Mouse (Mus musculus) limb, embryonic 13.5 days (tissue): ENCODE measurements at regions not wholly inside any gene's neighbourhood (a gene's known extent, or its start where the extent isn't known, plus 50 kb on each side); places are given as distances from the start of the nearest gene placed in this dataset.

Experiments
- ATAC-seq: fragments of 200-750 bp; cut with Nextera tagmentation; 2 replicates; pipeline ENCODE4 v1.8.0; 2017; ENCODE audit warnings: low read depth, moderate number of reproducible peaks, moderate TSS enrichment; ENCODE audit not compliant: low FRiP score
- H3K27ac ChIP-seq: fragments of 300-500 bp; sonication (generic); 2 replicates; pipeline ENCODE4 v1.5.1; 2015; ENCODE audit warnings: inconsistent platforms, mild to moderate bottlenecking, moderate library complexity
- H3K27me3 ChIP-seq: fragments of 300-500 bp; sonication (generic); 2 replicates; pipeline ENCODE4 v1.6.1; 2015; ENCODE audit warnings: mild to moderate bottlenecking, inconsistent platforms
- H3K36me3 ChIP-seq: fragments of 300-500 bp; sonication (generic); 2 replicates; pipeline ENCODE4 v1.6.1; 2015; ENCODE audit warnings: inconsistent platforms, mild to moderate bottlenecking, moderate library complexity
- H3K4me1 ChIP-seq: fragments of 300-500 bp; sonication (generic); 2 replicates; pipeline ENCODE4 v1.6.1; 2015; ENCODE audit warnings: inconsistent platforms
- H3K4me2 ChIP-seq: fragments of 300-500 bp; sonication (generic); replicated peaks from 2 replicates; pipeline ENCODE4 v1.6.1; 2015; ENCODE audit warnings: inconsistent platforms, mild to moderate bottlenecking, moderate library complexity
- H3K4me3 ChIP-seq: fragments of 300-500 bp; sonication (generic); 2 replicates; pipeline ENCODE4 v1.5.1; 2015; ENCODE audit warnings: moderate library complexity, mild to moderate bottlenecking, inconsistent platforms
- H3K9ac ChIP-seq: fragments of 300-500 bp; sonication (generic); 2 replicates; pipeline ENCODE4 v1.6.1; 2015; ENCODE audit warnings: mild to moderate bottlenecking, inconsistent platforms
- H3K9me3 ChIP-seq: fragments of 300-500 bp; sonication (generic); 2 replicates; pipeline ENCODE4 v1.6.1; 2016; ENCODE audit warnings: inconsistent platforms
- WGBS: fragments of 180-500 bp; shearing (Covaris S2); methylation state at CpG from one replicate; pipeline ENCODE4 v1.1.7; 2015; 5-methylcytosine and 5-hydroxymethylcytosine counted together

DNA sequence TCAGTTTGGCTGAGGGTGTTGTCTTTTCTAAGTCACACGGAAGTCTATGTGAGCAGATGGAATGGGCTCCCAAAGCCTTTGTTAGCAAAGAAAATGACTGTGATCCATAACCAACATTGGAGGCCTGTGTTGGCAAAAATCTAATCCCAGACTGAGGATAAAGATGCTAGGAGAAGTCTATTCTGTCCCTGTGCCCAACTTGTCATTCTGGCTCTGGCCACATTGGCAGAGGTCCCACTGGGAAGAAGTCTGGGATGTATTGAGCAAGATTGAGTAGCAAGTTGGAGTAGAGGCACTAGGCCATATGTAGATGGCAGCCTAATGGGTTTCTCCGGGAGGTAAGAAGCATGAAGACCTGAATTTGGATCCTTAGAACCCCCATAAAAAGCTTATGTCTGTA is 54.1 kb downstream of the Nog start:
- H3K9me3 ChIP-seq: no peaks in the 10 kb centered on the region
- no peak overlapping the region for H3K27ac ChIP-seq
- no peak overlapping the region for H3K4me2 ChIP-seq
- peaks cover 8% of the 10 kb centered on the region for H3K4me1 ChIP-seq
- WGBS: 94% methylated on average over 2 of the region's 2 CpGs
- no peaks in the 10 kb centered on the region for H3K27me3 ChIP-seq
- no peak for ATAC-seq
- H3K9ac ChIP-seq: no peak overlapping the region
- H3K36me3 ChIP-seq: no peaks in the 10 kb centered on the region
- H3K4me3 ChIP-seq: no peak overlapping the region

DNA sequence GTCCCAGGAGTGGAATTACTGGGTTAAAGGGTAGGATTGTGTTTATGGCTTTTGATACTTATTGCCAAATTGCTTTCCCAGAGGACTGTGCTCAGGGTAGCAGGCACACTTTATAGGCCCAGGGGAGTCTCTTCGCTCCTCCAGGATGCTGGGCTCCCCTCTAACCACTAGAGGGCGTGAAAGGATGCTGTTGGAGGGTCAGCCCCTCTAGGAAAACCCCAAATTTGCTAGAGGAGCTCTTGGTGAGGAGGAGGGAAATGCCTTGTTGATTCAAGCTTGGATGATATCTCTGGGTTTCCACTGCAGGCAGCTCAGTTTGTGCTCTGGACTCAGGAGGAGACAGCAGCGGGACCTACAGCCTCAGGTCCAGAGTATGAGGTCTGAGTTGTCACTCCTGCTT is 58.8 kb downstream of the Nog start:
- H3K36me3 ChIP-seq: no peaks in the 10 kb centered on the region
- H3K9ac ChIP-seq: peak overlapping the region; percentile 35; the same call in 1 of the 2 replicates
- no peak overlapping the region for H3K4me2 ChIP-seq
- no peak overlapping the region for H3K4me3 ChIP-seq
- peaks cover 8% of the 10 kb centered on the region for H3K4me1 ChIP-seq
- peaks cover 13% of the 10 kb centered on the region for H3K27me3 ChIP-seq
- no peak overlapping the region for H3K27ac ChIP-seq
- H3K9me3 ChIP-seq: no peaks in the 10 kb centered on the region
- ATAC-seq: no peak
- 14% methylated on average over 3 of the region's 3 CpGs for WGBS

- ATAC-seq: no peak
- no peak overlapping the region for H3K4me2 ChIP-seq
- H3K9ac ChIP-seq: no peak overlapping the region
- WGBS: 68% methylated on average over 2 of the region's 2 CpGs
- no peaks in the 10 kb centered on the region for H3K36me3 ChIP-seq
- peaks cover 4% of the 10 kb centered on the region; the same call in 1 of the 2 replicates for H3K9me3 ChIP-seq
- H3K27ac ChIP-seq: no peak overlapping the region
- H3K4me1 ChIP-seq: peaks cover 8% of the 10 kb centered on the region
- H3K4me3 ChIP-seq: no peak overlapping the region
- peaks cover 13% of the 10 kb centered on the region for H3K27me3 ChIP-seq
Observed at GRCm38 (mm10) chr11:89242130-89242529, 60.0 kb downstream of the Nog start.

DNA sequence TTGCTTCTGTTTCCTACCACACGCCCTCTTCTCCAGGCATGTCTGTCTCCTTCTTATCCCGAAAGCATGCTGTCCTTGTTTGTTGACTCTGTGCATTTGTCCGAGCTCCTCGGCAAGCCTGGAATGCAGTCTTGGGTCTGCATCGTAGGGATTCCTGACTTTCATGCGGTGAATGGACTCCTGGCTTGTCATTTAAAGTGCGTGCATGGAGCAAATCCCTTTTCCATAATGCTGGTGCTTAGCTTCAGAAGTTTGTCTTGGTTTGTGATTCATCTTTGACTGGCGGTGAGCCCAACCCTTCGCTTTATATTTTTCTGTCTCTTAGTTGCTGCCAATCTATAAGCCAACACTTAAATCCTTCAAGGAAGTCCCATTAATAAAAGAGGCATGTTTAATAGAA is 62.2 kb downstream of the Nog start:
- 59% methylated on average over 9 of the region's 9 CpGs for WGBS
- Histone ChIP-seq H3K27me3 (peaks cover 13% of the 10 kb centered on the region), H3K4me1 (peaks cover 8% of the 10 kb centered on the region), H3K9me3 (peaks cover 5% of the 10 kb centered on the region; the same call in 1 of the 2 replicates), H3K9ac (no peak overlapping the region), H3K27ac (no peak overlapping the region), H3K4me2 (no peak overlapping the region), H3K36me3 (no peaks in the 10 kb centered on the region), H3K4me3 (no peak overlapping the region)
- no peak for ATAC-seq

DNA sequence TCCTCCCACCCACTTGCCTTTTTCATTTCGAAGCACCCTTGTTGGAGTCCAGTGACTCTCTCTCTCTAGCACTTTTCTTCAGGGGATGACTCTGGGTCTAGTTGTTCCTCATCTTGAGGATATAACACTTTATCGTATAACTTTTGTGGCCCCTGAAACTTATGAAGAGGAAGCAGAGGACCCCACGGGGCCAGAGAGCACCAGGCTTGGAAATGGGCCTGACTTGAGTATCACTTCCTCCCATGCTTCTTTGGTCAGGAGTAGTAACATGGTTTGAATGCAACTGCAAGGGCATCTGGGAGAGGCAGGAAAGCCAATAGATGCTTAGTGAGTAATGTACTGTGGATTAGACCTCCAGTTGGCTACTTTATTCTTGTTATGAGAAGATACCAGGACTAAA is 65.2 kb downstream of the Nog start:
- WGBS: 91% methylated on average over 3 of the region's 3 CpGs
- H3K9me3 ChIP-seq: peaks cover 5% of the 10 kb centered on the region; the same call in 1 of the 2 replicates
- no peak overlapping the region for H3K27ac ChIP-seq
- peaks cover 13% of the 10 kb centered on the region for H3K27me3 ChIP-seq
- H3K36me3 ChIP-seq: no peaks in the 10 kb centered on the region
- no peak overlapping the region for H3K4me2 ChIP-seq
- no peak for ATAC-seq
- H3K4me3 ChIP-seq: no peak overlapping the region
- H3K9ac ChIP-seq: no peak overlapping the region
- H3K4me1 ChIP-seq: no peaks in the 10 kb centered on the region

GRCm38 (mm10) chr11:89232884-89233480 is 69.2 kb downstream of the Nog start:
- H3K36me3 ChIP-seq: no peaks in the 10 kb centered on the region
- no peak overlapping the region for H3K9ac ChIP-seq
- ATAC-seq: no peak
- H3K4me3 ChIP-seq: no peak overlapping the region
- peaks cover 5% of the 10 kb centered on the region; the same call in 1 of the 2 replicates for H3K9me3 ChIP-seq
- WGBS: 56% methylated on average over 9 of the region's 9 CpGs
- no peak overlapping the region for H3K27ac ChIP-seq
- no peak overlapping the region for H3K4me2 ChIP-seq
- peaks cover 2% of the 10 kb centered on the region; the same call in 1 of the 2 replicates for H3K27me3 ChIP-seq
- no peaks in the 10 kb centered on the region for H3K4me1 ChIP-seq

- H3K27me3 ChIP-seq: peaks cover 2% of the 10 kb centered on the region; the same call in 1 of the 2 replicates
- no peak for ATAC-seq
Observed at GRCm38 (mm10) chr11:89229726-89230125, 72.4 kb downstream of the Nog start.

GRCm38 (mm10) chr11:89213204-89213603 is 88.9 kb downstream of the Nog start:
- Histone ChIP-seq H3K4me3 (no peak overlapping the region), H3K36me3 (no peaks in the 10 kb centered on the region), H3K9ac (no peak overlapping the region), H3K4me2 (no peak overlapping the region), H3K9me3 (peaks cover 7% of the 10 kb centered on the region; the same call in 1 of the 2 replicates), H3K4me1 (peaks cover 14% of the 10 kb centered on the region), H3K27me3 (no peaks in the 10 kb centered on the region), H3K27ac (no peak overlapping the region)
- no peak for ATAC-seq
- 92% methylated on average over 5 of the region's 5 CpGs for WGBS

More at GRCm38 (mm10) chr11:89229726-89230125, 72.4 kb downstream of the Nog start:
- no peak overlapping the region for H3K4me2 ChIP-seq
- H3K36me3 ChIP-seq: no peaks in the 10 kb centered on the region
- H3K4me3 ChIP-seq: no peak overlapping the region
- H3K9ac ChIP-seq: no peak overlapping the region
- no peaks in the 10 kb centered on the region for H3K9me3 ChIP-seq
- no peaks in the 10 kb centered on the region for H3K4me1 ChIP-seq
- WGBS: 66% methylated on average over 5 of the region's 5 CpGs
- no peak overlapping the region for H3K27ac ChIP-seq

DNA sequence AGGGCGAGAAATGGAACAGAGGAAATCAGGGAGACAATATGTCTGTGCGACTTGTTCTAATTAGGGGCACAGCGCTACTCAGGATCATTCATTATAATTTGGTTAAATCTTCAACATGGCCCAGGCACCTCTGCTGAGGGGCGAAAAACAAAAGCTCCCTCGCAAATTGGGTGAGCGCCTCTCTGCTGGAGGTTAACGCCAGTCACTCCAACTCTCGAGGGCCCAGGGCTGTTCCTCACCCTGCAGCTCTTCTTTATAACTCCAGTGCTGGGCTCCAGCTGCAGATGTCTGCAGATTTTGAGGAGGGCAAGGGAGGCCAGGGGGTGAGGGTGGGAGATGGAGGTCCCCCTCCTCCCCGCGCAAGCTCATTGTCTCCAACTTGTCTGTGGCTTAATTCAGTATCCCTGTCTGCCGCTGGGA is 92.6 kb downstream of the Nog start:
- WGBS: 13% methylated on average over 11 of the region's 11 CpGs
- Histone ChIP-seq H3K36me3 (no peaks in the 10 kb centered on the region), H3K4me1 (peaks cover 23% of the 10 kb centered on the region), H3K9me3 (no peaks in the 10 kb centered on the region), H3K4me2 (peak overlapping the region; percentile 47), H3K9ac (0 out of 2 replicates have a peak overlapping the region, but pooled peaks have one; percentile 15), H3K4me3 (no peak overlapping the region), H3K27me3 (no peaks in the 10 kb centered on the region), H3K27ac (no peak overlapping the region)
- no peak for ATAC-seq

DNA sequence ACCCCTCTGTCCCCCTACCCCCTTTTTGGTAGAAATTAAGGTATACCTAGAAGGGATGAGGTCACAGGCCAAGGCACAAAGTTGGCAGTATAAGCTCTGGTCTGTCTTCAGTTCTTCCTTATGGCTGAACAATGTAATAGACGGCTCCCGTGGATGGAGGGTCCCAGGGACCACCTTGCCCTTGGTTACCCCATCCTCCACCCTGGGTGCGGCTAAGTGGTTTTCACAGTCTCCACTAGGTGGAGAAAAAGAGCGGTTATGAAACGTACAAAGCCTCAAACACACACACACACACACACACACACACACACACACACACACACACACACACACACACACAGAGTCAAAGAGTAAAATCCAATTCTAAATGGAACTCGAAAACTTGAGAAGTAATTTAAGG is 93.1 kb downstream of the Nog start:
- H3K27me3 ChIP-seq: no peaks in the 10 kb centered on the region
- H3K36me3 ChIP-seq: no peaks in the 10 kb centered on the region
- WGBS: 18% methylated on average over 6 of the region's 6 CpGs
- H3K4me2 ChIP-seq: peak overlapping the region; percentile 47
- ATAC-seq: no peak
- no peak overlapping the region for H3K4me3 ChIP-seq
- H3K4me1 ChIP-seq: peaks cover 23% of the 10 kb centered on the region
- no peaks in the 10 kb centered on the region for H3K9me3 ChIP-seq
- H3K9ac ChIP-seq: no peak overlapping the region
- no peak overlapping the region for H3K27ac ChIP-seq

- H3K4me2 ChIP-seq: no peak overlapping the region
- no peaks in the 10 kb centered on the region for H3K36me3 ChIP-seq
- no peak for ATAC-seq
- H3K9ac ChIP-seq: no peak overlapping the region
- H3K27me3 ChIP-seq: no peaks in the 10 kb centered on the region
- no peak overlapping the region for H3K4me3 ChIP-seq
- no peaks in the 10 kb centered on the region for H3K9me3 ChIP-seq
- H3K4me1 ChIP-seq: peaks cover 23% of the 10 kb centered on the region
- WGBS: 29% methylated on average over 3 of the region's 3 CpGs
- no peak overlapping the region for H3K27ac ChIP-seq
Observed at GRCm38 (mm10) chr11:89206788-89207187, 95.3 kb downstream of the Nog start.

GRCm38 (mm10) chr11:89204948-89205545 is 97.1 kb downstream of the Nog start:
- no peak for ATAC-seq
- H3K27me3 ChIP-seq: no peaks in the 10 kb centered on the region
- H3K4me2 ChIP-seq: no peak overlapping the region
- 76% methylated on average over 7 of the region's 7 CpGs for WGBS
- H3K4me3 ChIP-seq: no peak overlapping the region
- no peak overlapping the region for H3K9ac ChIP-seq
- H3K4me1 ChIP-seq: peaks cover 23% of the 10 kb centered on the region
- H3K27ac ChIP-seq: no peak overlapping the region
- H3K9me3 ChIP-seq: no peaks in the 10 kb centered on the region
- H3K36me3 ChIP-seq: no peaks in the 10 kb centered on the region

DNA sequence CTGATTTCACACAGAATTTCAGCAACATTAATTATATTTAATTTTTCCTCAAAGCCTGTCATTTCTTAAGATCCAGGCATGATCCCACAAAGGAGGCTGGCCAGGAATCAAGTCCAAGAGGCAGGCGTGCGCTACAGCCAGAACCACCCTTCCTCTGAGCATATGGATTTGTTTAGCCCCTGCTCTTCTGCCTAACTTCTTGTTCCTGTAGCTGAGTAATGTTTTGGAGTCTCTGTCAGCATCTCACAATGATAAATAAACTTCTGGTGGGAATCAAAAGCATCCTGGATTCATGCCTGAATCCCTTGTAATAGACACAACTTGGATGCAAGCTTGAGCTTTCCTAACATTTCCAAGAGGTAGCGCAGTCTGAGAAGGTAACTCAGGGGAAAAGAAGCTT is 101.7 kb downstream of the Nog start:
- no peaks in the 10 kb centered on the region for H3K27me3 ChIP-seq
- H3K9me3 ChIP-seq: no peaks in the 10 kb centered on the region
- no peaks in the 10 kb centered on the region for H3K36me3 ChIP-seq
- H3K4me2 ChIP-seq: no peak overlapping the region
- no peak for ATAC-seq
- WGBS: 81% methylated on average over 3 of the region's 3 CpGs
- no peak overlapping the region for H3K4me3 ChIP-seq
- H3K4me1 ChIP-seq: no peaks in the 10 kb centered on the region
- H3K27ac ChIP-seq: no peak overlapping the region
- no peak overlapping the region for H3K9ac ChIP-seq
